Mouse (Mus musculus) cerebellum, postnatal 14 days (tissue): ENCODE measurements around the gene A730049H05Rik.
A peak's percentile ranks its signal among the peaks of the same experiment; 100 is the strongest.

ENCODE experiments used
- DNase-seq, 2 experiments: peaks; one replicate each; pipeline ENCODE4 v3.0.0; 2021; ENCODE audit warnings: mixed read lengths in 2 of 2

The A730049H05Rik gene

DNA sequence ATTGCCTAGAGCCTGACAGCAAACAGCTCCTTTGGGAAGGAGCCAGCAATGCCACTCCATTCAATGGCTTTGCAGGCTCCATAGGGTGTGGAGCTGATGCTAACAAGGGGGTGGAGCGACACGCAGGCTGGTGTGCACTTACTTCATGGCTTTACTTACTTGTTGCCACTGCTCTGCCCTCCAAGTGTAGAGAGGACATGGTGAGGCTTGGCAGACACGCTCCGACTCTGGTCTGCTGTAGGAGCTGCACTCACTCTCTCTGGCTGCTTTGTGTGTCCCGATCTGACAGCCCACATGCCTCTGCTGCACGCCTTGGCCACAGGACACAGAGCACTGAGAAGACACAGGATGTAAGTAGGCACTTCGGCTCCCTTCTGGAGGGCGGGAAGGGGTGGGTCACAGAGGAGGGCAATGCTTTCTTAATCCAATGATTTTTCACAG is at the start of gene A730049H05Rik:
Gene A730049H05Rik (plus strand): TSS at position 168 of the 441 bp plus-strand sequence.
- DNase-seq, result peak in 1 of 2 experiments; percentile 7

DNA sequence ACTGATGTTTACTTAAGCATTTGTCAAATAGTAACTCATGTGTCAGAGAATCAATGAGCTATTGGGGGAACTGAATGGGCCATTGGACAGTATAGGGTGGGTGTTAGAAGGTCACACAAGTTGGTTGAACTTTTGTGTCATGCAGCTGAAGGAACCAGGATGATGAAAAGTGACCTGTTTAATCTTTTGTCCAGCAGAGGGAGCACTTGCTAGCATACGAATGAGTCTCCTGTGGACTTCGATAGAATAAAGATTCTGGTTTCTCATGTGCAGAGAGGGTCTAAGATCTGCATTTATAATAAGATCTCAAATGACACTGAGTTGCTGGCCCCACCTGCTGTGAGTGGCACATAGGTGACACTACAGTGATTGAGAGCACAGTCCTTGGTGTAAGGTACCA is 39.9 kb upstream of the A730049H05Rik start:
- DNase-seq, result peak; percentile 51 to 63

DNA sequence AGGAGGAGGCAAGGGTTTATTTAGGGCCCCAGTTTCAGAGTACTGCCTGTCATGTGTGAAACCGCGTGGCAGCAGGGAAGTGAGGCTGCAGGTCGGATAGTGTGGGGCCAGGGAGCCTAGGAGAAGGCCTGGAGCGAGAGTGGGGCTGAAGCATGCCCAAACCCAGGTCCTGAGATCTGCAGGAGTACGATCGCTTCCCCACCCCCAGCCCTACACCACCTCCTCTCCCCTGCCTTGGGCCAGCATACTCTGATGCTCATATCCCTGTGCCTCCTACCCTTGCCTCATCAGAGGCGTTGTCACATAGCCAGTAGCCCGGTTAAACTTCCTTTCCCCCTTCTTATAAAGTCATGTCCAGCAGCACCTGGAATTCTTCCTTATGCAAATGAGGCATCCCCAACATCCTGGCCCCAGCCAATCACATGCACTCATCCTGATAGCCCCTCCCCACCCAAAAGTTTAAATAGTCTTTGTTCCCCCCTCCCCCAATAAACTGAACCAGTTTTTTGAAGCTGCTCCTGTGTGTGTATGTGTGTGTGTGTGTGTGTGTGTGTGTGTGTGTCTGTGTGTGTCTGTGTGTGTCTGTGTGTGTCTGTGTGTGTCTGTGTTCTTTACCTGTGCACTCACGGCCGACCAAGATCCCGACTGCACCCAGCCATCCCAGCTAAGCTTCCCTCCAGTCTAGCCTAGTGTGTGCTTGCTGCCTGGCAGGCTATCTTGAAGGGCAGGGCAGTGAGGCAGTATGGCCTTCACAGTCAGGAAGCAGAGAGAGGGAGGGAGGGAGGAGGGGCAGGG is 36.9 kb upstream of the A730049H05Rik start:
- no peak for DNase-seq

DNA sequence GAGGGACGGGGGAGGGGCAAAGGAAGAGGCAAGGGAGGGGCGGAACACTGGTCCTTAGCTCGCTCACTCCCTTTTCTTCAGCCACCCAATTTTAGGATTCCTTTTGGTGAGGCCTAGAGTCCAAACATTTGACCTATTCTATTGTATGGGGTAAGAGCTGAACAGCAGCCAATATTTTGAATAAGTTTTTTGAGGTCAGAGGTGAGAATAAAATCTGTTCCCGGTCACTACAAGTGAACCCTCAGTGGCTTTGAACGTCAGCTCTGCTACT is 36.4 kb upstream of the A730049H05Rik start:
- no peak for DNase-seq

DNA sequence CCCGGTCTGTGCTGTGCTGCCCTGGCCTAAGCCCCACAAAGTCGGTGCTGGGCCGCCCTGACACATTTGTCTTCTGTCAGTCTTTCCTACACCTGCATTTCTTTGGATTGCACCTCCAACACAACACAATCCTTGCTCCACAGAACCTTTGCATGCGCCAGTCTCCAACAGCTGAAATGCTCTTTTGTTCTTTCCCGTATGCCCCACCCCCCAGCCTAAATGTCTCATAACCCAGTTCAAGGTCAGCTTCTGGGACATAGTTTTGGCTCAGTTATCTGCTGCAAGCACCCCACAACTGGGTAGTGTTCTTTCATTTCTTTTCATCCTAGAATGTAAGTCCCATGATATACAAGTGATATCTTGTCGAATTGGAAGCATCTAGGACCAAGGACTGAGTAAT is 34.8 kb upstream of the A730049H05Rik start:
- no peak for DNase-seq

DNA sequence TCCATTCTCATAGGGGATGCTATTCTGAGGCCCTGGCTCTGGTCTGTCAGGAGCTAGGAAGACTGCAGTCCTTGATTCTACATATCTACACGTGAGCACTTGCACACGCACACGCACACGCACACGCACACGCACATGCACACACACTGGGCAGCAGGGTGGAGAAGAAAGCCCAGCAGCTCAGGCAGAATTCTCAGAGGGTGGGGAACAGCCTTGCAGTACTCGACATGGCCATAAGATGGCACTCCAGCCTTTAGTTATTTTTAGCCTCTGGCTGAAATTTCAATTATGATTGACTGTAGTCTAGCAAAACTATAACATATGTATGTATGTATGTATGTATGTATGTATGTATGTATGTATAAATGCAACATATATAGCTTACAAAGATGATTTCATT is 31.5 kb upstream of the A730049H05Rik start:
- DNase-seq, result peak; percentile 81 to 83

DNA sequence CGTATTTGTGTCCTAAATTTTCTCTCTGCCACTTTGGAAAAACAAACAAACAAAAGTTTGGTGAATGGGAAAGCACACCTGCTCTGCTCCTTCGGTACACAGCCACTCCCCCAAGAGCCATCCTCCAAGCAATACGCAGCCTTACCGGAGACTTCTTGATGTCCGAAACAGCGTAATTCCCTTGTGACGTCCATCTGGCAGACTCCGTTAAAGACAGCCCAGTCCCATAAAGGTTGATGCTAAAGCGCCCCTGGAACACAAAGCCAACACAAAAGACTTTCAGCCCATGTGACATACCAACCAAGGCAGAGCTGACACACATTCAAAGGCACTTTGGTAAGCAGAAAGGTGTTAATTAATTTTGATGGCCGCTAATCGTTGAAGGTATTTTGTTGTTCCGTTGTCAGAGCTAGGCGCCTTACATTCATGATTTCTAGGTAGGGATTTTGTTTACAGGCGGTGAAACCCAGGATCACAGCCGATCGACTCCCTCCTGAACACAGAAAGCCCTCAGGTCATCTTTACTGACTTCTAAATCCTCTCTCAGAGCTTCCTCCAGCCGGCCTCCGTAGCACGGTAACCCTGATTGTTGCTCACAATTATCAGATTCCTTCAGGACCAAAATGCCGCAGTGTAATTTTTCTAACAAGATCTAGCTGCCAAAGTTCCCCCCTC is 29.4 kb upstream of the A730049H05Rik start:
- DNase-seq, result no peak

DNA sequence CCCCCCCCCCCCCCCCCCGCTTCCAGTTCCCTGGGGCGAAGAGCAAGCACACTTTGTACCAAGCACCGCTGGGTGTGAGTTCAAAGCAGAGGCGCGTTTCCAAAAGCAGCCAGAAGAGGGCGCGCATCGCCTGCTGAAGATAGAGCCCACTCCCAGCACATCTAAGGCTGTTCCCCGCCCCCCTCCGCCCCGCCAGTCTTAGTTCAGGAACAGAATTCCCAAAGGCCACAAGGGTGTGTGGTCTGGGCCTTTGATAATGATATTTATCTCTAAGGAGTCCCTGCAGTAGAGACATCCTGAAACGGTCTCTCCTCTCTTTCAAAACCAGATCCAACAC is 28.9 kb upstream of the A730049H05Rik start:
- DNase-seq, result peak; percentile 93 to 95

DNA sequence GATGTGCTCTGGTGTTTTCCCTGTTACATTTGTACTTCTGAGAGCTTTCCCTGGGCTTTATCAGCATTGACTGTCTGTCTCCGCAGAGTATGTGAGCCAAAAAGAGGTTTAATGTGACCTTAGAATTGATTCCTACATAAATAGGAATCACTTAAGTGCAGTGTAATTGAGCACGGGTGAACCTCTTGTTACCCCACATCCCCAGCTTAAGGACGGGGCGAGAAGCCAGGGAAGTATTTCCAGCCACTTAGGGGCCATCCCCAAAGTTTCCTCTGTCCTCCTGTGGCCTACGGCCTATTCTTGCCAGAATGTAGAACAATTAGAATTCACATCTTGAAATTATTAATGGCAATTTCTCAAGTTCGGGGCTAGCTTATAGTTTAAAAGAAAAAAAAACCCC is 22.5 kb upstream of the A730049H05Rik start:
- DNase-seq, result no peak

DNA sequence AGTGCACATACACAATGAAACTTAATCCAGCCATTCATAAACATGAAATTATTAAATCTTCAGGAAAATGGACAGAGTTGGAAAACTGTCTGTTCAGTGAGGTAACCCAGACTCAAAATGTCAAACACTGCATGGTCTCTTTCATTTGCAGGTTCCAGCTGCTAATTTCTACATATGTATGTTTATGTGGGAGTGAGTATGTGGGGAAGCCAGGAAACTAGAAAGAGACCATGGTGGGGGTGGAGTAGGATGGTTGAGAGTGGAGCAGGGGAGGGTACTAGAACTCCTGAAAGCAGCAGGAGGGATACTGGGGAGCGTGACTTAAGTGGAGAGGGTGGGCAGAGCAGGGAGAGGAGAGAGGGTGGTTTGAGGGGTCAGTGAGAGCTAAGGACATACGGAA is 14.8 kb upstream of the A730049H05Rik start:
- no peak for DNase-seq

DNA sequence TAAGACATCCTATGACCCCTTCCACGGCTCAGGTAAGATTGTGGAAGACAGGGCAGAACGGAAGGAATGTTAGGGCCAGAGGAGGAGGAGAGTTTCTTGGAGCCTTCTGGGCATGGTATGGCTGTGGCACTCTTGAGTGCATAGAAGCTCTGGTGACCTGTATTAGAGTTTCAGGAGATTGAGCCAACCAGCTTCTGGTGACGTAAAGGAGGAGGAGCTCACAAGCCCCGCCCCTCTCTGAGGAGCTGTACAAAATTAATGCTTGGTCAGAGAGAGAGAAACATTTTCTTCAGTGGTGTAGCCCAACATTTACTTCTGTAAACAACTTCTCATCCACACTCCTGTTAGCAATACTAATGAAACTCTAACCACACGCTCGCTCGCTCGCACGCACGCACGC is 13.9 kb upstream of the A730049H05Rik start:
- no peak for DNase-seq

DNA sequence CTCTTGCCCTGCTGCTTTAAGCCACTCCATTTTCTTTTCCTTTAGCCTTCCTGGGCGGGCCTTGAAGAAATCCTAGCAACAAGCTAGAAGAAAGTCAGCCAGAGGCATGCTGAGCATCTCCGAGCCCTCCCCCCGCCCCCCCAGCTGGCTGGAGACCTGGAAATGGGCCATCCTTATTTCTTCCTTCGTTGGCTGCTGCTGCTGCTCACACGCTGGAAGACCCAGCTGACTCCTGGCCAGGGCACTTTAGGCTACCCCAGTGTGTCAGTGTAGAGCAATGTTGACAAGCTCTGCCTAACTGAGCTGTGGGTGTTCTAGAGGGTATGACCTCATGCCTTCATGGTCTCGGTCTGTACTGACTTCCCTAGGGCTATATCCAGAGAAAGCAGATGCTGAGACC is 13.1 kb upstream of the A730049H05Rik start:
- DNase-seq, result peak; percentile 35 to 36

DNA sequence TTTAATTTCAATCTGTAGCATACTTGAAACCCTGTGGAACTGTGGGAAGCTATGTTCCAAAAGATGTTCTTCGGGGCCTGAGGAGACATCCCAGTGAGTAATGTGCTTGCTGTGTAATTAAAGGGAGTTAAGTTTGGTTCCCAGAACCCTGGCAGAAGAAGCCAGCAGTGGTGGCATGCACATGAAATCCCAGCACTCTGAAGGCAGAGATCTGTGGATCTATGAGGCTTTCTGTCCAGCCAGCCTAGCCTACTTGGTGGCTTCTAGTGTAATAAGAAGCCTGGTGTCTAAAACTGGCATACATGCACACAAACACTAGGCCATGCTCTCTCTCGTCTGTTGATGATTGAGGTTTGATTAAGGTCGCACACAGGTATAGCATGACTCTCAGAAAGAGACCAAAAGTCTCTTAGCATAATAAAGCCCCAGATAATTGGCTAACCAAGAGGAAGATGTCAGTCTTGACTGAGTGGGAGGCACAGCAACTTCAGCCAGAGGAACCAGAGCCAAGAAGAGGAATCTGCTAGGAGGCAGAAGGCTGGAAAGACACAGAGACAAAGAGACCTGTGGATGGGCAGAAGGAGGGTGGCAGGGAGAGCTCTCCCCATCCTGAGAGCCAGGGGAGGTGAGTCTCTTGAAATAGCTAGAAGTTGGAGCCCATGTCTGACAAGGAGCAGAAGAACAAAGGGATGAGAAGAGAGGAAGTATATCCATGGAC is 11.9 kb upstream of the A730049H05Rik start:
- DNase-seq, result no peak

DNA sequence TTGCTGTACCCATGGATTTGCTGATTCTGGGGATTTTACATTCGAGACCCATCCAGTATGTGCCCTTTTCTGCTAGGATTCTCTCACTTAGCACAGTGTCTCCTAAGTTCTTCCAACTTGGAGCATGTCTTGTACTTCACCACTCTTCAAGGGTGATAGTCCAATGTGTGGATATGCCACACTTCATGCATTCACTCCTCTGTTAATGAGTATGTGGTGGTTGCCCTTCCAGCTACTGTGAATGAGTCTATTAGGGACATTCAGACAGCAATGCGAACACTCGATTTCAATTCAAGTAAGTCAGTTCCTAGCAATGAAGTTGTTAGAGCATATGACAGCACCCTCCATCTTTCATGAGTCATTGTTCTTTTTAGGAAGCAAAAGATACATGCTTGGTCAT is 6.5 kb upstream of the A730049H05Rik start:
- DNase-seq, result no peak

DNA sequence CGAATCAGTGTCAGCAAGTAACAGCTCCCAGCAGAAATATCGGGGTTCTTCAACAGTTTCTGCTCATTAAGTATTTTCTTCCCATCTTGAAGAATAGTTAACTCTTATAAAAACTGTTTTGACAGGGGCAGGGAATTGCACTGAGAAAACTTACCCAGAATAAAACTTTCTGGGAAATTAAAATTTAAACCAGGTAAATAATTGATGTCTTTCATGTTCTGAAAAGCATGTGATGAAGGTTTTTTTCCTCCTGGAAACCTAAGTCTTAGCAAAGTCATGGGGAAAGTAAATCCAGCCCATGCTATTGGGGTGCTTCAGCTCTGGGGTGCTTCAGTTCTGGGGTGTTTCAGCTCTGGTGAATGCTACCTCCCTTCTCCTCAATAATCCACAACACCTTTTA is 5.7 kb upstream of the A730049H05Rik start:
- DNase-seq, result no peak

DNA sequence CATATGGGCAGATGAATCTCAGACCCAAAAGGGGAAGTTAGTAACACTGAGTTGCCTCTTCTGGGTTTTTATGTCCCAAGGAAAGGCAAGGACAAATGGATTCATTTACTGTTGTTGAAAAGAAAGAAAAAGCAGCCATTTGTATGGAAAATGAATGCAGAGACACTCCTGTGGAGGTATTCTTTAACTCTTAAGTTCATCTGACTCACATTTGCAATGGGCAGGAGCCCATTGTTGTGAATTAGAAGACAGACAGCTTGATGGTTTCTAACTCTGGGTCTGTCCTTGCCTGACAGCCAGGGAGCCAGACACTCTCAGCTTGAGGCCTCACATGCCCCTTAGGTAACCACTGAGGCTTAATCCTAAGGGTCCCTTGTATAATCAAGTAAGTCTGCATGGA is 4.7 kb upstream of the A730049H05Rik start:
- DNase-seq, result no peak

DNA sequence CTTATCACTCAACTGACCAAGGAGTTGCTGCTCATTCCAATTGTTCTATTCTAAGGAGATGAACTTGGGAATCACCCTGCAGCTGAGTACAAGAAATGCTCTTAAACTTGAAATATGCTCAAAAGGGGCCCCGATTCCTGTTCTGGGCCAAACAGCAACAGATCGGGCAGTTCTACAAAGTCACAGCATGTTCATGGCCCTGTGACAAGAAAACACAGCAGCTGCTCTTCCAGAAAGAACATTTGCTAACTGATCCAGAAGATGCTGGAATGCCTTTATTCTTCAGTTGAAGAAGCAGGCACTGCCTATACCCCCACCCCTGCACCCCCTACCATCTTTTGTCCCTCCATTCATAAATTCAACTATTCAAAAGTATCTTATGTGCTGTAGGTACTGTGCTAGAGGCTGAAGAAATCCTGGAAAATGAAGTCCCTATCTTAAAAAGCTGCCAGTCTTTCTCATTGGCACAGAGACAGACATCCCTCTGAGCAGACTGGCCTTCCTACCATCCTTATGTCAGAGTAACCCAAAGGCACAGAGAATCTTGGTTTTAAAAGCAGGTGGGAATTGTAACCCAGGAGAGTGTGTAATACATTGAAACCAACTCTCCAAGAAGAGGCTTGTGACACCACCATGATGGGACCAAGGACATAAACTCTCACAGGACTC is 3.4 kb upstream of the A730049H05Rik start:
- peak; percentile 85 for DNase-seq

DNA sequence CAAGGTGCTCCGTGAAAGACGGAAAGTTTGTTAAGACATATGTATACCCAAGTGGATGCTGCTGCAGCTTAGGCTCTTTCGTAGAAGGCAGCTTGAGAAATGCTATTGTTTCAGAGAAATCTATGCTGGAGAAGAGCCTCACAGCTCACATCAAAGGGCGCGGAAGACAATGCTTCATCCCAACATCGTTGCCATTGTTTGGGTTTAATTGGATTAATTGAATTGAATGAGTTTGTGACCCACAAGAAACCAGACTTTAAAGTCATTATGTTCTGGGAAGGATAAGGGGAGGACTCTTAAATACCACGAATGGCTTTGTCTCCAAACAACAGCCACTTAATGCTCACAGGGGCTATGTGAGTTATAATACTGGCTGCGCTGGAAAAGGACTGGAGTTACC is 1.4 kb downstream of the A730049H05Rik start:
- DNase-seq, result no peak

DNA sequence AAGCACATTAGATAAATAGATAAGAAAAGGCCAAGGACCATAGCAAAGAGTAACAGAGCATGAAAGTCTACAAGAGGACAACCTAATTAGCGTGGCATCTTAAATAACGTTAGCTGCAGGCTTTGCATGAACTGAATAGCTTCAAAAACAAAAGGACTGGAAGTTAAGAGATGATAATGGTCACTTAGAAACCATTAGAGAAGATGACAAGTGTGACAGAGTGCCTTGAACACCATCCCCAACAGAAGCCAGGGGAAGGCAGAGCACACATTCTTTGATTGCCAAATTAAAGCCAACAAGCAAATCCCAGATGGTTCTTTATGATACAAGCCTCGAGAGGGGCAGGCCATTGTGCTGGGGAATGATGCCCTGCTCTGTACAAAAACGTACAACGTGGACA is 5.3 kb downstream of the A730049H05Rik start:
- no peak for DNase-seq

DNA sequence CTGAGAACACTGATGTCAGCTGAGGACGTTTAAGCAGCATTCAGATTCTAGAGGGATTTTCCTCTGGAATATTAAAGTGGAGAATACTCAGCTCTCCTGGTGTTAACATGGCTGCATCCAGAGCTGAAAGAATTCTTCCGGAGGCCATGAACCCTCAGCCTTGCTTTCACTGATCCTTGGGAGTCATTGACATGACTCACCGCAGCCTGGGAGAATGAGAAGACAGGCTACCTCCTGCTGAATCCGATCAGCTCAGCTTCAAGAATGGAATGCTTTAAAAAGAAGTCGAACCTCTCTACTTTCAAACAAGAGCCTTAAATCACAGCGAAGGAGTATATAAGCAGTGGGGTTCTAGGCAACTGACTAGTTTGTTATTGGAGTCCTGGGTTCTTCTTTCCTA is 5.7 kb downstream of the A730049H05Rik start:
- DNase-seq, result no peak

DNA sequence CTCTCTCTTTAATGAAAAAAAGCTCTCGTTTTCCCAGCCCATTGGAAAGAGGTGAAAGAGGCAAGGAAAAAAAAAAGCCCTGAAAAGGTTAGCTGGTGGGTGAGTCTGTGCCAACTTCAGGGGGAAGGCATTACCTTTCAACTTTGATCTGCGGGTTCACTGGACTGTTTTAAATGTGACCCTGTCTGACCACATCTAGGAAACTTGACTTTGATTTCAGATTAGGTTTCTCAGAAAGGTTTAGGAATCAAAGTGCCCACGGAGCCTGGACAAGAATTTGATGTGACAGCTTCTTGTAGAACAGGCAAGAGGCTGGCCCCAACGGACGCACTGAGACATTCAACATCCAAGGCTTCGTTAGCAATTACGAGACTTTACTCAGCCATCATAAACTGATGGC is 7.7 kb downstream of the A730049H05Rik start:
- DNase-seq, result no peak

DNA sequence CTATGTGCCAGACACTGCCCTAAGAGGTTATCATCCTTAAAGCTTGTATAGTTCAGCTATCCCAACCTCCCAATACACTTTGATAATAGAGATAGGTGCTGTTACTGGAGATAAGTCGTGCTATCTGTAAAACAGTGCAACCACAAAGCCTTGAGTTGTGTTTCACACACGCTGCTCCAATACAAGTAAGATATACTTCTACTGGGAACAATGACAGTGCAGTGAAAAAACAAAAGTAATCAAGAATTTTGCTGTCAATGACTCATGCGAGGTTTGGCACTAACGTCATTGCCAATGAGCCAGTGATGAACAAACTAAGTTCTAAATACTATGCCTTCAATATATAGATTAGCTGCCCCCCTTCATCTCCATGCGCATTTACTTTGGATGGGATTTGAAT is 10.3 kb downstream of the A730049H05Rik start:
- DNase-seq, result no peak

DNA sequence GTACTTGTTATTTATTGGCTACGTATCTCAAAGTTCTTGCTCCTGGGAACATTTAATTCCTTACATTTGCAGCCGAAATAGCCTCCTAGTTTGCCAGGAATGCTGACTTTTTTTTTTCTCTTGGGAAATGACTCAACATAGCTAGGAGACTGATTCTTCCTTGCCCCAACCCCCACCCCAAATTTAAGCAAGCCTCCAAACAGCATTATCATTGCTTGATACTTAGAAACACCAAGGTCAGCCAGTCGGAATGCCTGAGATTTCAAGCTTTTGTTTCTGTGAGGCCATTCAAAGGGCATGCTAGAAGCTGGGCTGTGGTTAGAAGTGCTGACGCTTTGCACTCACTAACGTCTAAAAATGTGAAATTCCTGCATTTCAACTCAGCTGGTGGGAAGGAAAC is 11.1 kb downstream of the A730049H05Rik start:
- no peak for DNase-seq

DNA sequence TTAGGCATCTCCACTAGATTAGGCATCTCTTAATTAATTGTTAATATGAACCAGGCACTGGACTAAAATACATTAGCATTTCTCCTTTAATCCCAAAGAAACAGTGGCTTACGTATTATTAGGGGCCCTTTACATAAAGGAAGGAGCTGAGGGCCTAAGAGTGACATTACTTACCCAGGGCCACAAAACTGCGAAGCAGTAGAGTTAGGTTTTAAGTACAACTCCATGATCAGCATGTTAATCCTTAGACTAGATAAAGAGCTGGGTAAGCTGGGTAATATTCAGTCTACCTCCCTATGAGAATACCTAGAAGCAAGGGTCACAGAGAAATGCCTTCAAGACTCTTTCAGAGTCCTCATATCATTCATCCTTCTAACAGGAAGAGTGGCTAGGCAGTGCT is 12.9 kb downstream of the A730049H05Rik start:
- no peak for DNase-seq
